Mouse (Mus musculus) fat pad, adult 2 months (tissue): ENCODE measurements around the gene Enpp4.

Source experiments
- DNase-seq: peaks from one replicate; pipeline ENCODE4 v3.0.0-alpha.2; 2011; ENCODE audit warnings: low read depth, low spot score; ENCODE audit errors: extremely low read depth

Gene Enpp4

DNA sequence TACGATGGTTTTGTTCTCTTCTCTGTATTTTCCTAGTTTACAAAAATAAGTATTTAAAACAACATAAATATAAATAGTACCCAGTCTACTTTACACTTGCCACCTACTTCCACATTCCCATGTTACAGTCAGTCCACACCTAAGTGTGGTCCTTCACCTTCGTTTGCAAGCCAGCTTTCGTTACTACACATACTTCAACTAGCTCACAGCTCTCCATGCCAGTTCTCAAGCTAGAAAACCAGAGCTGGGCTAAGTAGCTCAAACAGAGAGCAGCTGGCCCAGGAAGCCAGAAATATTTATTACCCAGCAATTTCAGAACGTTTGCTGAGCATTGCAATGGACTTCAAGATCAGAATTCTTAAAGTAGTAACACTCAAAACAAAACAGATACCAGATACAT is 5.1 kb downstream of the Enpp4 start:
- DNase-seq, result no peak

DNA sequence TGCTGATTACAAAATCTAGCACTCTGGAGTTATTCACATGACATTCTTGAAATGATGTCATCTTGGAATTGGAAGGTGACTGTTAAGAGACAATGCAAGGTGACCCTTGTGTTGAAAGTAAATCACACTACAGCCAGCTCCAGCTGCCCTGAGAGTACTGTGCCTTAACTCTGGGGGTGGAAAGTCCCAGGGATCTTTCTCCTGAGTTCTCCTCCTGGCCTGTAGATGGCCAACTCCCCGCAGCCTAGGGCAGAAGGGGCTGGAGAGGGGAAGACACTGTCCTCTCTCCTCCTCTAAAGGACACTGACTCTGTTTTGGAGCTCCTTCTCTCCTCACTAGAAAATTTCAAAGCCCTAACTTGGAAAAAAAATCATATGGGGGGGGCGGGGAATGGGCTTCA is 14.1 kb downstream of the Enpp4 start:
- DNase-seq, result no peak

GRCm38 (mm10) chr17:44090916-44091315 is 14.7 kb downstream of the Enpp4 start:
- DNase-seq, result no peak

DNA sequence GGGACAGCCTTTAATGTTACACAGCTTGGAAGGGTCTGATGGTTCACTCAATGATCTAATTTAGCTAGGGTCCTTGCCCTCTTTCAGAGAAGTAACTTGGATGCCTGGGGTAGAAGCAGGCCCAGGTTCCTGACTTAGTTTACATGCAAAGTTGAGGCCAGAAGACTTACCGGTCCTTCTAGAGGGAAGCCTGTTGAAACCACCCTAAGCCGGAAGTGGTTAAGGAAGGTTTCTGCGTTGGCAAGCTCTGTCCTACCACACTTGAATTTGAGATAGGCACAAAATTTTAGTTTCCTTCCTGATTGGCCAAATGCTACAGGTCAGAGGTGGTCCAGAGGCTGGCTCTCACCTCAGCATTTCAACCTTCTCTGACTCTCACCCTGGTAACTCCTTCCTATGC is 17.4 kb downstream of the Enpp4 start:
- no peak for DNase-seq

- DNase-seq, result no peak
Measured at GRCm38 (mm10) chr17:44083156-44083555, 22.5 kb downstream of the Enpp4 start.

GRCm38 (mm10) chr17:44078631-44079350 is 26.8 kb downstream of the Enpp4 start, which contains the start of gene Enpp5:
TSS of gene Enpp5 (plus strand) at chr17:44078813.
- no peak for DNase-seq

DNA sequence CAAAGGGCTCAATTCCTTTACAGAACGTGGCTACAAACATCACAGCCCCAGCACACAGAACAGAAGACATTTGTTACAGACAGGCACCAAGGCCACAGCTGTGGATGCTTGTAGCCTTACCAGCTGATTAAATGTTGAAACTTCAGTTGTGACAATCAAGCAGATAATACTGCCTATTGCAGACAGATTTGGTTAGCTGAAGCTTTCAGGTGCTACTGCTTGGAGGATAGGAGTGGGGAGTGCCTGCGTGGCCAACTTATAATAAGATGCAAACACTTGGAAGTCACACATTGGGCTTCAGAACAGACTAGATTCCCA is 27.8 kb downstream of the Enpp4 start:
- no peak for DNase-seq

GRCm38 (mm10) chr17:44077146-44077842 is 28.3 kb downstream of the Enpp4 start:
- DNase-seq, result no peak

DNA sequence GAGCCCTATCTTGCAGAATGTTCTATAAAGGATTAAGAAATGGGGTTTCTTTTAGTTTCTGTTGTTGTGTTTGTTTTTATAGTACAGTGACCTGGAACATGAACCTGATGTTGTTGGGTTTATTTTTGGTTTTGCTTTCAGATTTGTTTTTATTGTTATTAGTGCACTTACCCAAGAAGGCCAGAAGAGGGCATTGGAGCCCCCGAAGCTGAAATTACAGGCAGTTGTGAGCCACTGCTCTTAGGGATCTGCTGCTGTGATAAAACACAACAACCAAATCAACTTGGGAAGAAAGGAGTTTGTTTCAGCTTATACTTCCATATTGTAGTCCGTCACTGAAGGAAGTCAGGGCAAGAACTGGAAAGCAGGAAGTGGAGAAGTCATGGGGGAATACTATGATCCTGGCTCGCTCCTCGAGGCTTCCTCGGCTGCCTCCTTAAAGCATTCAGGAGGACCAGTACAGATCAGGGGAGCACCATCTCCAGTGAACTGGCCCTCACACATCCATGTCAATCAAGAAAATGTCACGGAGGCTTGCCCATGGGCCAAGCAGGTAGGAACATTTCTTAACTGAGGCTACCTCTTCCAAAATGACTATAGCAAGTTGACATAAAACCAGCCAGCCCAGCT is 29.4 kb downstream of the Enpp4 start:
- no peak for DNase-seq

- DNase-seq, result no peak
Measured at GRCm38 (mm10) chr17:44075601-44076000, 30.0 kb downstream of the Enpp4 start.

- DNase-seq, result no peak
Measured at GRCm38 (mm10) chr17:44071680-44072079, 33.9 kb downstream of the Enpp4 start.

GRCm38 (mm10) chr17:44068876-44069275 is 36.7 kb downstream of the Enpp4 start:
- DNase-seq, result no peak

- peak; percentile 98 for DNase-seq
Measured at GRCm38 (mm10) chr17:44061289-44061890, 44.2 kb downstream of the Enpp4 start.

DNA sequence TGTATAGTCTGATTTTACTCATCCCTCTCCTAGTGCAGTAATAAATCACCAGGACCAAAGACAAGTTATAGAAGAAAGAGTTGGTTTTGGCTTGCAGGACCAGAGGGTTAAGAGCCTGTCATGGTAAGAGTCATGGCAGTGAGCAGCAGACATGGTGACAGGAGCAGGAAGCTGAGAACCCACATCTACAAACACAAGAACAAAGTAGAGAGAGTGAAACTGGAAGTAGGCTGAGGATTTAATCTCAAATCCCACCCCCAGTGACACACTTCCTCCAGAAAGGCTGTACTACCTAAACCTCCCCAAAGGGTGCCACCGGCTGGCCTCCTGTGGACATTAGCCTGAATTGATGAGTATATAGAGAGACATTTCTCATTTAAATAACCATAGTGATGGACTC is 44.8 kb downstream of the Enpp4 start:
- no peak for DNase-seq

GRCm38 (mm10) chr17:44058145-44058544 is 47.5 kb downstream of the Enpp4 start:
- no peak for DNase-seq

DNA sequence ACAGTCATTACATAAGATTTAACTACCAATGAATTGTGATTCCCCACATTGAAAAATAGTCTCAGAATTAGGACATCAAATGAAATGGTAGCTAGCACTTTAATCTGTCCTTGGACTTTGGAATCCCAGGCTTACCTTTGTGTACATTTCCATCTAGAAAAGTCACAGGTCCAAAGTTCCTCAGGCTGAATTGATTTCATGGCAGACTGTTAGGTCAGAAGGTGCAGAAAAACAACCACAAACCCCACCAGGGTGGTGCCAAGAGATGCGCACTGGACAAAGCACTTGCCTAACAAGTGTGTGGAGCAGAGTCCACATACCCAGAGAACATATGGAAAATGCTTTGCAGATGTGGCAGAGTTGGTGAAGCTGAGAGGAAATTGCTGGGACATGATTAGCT is 48.5 kb downstream of the Enpp4 start:
- no peak for DNase-seq

DNA sequence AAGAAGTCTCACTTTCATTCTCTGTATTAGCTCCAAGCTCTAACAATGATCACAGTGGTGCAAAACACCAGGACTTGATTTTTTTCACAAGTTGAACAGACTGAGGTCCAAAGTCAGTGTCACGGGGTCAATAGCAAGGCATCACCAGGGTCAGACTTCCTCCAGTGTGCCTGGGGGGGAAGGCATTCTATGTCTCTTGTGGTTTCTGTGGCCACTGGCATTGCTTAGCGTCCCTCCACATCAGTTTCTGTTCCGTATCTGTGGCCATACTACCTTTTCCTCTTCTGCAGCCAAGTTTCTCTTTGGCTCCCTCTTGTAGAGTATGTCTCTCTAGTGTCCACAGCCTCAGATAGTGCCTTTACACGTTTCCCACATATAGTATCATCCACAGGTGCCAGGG is 52.2 kb downstream of the Enpp4 start:
- DNase-seq, result no peak
